Mouse (Mus musculus): ENCODE measurements around the gene Slc35f6.
"Not testable (repeated sequence)": the region's sequence is repeated elsewhere in the genome, so short reads cannot be mapped to it uniquely, and the experiment has no call there.

The Slc35f6 gene

DNA sequence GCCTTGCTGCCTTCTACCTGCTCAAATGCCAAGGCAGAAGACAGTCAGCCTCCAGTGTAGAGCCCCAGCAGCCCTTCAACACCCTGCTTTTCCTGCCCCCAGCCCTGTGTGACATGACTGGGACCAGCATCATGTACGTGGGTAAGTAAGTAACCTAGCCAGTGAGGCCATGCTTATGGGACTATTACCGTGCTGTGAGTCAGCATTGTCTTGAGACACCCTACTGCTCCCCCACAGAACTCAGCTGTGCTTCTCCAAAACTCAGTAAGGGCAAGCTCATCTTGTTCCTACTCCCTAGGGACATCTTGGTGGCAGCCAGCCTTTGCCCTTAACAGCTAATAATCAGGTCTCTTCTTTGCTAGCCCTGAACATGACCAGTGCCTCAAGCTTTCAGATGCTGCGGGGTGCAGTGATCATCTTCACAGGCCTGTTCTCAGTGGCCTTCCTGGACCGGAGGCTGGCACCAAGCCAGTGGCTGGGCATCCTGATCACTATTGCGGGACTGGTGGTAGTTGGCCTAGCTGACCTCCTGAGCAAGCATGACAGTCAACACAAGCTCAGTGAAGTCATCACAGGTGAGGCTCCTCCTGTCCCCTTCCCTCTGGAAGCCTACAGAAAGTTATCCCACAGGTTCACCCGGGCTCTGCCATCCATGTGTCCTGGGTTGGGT is 7.9 kb downstream of the Slc35f6 start:
- DNase-seq (ENCODE audit: low spot score) = no peak

DNA sequence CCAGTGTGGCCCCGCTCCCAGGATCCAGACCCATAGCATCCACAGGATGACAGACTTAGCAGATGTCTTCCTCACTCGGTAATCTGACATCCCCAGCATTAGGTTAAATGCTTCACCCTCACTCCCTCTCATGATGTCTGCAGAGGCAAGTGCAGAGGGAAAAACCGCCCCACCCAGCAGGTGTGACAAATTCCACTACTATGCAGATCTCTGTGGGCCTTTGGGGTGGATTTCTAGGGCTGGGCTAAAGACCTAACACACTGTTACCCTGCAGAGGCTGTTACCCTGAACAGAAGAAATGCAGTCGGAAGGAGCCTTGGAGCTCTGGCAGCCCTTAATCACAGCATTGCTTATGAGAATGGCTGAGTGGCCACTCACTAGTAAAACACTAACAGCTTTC is 11.3 kb downstream of the Slc35f6 start:
- DNase-seq (ENCODE audit: low spot score) = no peak

DNA sequence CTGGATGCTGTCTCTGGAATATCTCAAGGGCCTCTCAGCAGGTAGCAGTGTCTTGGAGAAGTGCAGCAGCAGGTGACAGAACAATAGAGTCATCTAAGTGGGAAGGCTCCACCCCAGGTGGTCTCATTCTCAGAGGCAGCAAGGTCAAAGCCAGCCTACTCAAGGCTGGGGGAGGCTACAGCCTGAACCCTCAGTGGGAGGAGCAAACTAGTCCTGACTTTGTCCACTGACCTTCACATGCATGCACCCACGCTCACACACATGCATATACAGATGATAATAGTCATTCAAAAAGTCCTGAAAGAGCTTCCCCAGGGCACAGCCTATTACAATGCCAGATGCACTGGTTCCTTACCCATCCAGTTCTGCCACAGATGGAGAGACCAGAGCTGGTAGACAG is 12.5 kb downstream of the Slc35f6 start:
- no peak for DNase-seq (ENCODE audit: low spot score)

DNA sequence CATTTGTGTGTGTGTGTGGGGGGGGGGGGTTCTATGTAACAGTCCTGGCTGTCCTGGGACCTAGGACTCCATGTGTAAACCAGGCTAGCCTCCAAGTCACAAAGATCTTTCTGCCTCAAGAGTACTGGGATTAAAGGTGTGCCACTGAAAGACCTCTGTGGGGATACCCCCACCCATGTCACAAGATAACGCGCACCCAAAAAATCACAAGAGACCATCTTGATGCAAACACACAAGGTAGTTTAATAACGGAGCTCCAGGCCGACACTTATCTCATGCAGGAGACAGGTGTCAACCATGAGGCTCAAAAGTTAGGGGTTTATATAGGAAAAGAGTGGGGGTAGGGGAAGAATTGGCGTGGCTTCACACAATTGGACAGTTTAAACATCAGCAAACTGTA is 13.1 kb downstream of the Slc35f6 start:
- DNase-seq (ENCODE audit: low spot score) = no peak

DNA sequence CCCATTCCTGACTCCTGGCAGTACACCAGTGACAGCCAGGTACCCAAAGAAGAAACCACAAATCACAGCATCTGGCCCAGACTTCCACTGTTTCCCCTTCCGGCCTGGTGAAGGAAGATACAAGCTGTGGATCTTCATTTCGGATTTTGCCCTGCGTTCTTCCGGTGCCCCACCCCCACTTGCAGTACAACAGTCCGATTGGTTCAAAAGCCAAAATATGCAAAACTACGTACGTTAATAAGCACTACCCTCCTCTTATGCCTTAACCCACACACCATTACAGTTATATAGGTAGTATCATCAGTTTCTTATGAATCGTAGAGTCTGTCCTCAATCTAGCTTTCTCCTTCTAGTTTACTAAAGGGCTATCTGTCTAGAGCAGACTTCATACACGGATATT is 17.6 kb downstream of the Slc35f6 start:
- DNase-seq (ENCODE audit: low spot score) = no peak

DNA sequence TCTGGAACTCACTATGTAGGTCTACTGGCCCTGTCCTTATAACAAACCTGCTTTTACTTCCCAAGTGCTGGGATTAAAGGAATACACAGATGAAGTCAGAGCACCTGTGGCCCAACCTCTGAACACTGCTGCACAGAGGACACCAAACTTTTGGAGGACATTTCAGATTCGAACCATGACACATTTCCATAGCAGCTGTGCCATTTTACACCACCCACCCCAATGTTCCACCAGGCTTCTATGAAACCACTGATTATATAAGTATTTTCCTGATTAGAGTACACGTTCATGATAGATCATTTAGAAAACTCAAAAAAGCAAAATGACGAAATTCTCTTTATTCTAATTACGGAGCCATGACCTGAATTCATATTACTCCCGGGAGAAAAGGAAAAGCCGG is 18.2 kb downstream of the Slc35f6 start:
- DNase-seq (ENCODE audit: low spot score) = no peak

DNA sequence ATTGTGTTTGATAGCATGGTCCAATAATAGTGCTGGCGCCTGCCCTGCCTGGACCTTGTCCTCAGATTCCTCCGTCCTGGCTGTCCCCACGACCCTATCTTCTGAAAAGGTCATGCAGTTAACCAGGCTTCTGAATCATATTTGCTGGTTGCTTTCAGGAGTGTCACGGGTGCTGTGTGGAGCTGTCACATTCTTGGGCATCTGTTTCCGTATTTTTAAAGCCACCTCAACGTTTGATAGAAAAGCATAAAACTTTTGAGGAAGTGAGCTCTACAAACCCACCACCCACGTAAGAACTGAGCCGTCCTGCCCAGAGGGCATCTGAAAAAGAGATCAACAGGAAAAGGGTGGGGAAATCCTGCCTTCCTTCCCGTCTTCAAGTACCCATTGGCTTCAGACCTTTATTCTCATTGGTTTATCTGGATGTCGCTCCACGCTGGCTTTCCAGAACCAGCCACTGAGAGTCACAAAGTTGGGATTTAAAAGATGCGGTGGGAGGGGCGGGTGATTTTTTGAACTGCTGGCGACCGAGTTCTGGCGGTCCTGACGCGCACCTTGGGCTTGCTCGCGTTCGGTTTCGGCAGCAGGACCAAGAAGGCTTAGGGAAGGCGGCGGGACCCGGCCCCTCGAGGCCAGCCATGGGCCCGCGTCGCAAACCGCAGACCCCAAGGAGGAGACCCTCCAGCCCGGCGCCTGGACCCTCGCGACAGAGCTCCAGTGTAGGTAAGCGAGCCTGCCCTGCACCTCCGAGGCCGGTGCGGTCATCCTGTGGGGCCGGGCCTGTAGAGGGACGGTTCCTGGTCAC is 18.9 kb downstream of the Slc35f6 start, which contains the start of gene Cenpa:
TSS of gene Cenpa (plus strand) at position 387 of the 805 bp plus-strand sequence.
- DNase-seq (ENCODE audit: low spot score) = peak; percentile 99

DNA sequence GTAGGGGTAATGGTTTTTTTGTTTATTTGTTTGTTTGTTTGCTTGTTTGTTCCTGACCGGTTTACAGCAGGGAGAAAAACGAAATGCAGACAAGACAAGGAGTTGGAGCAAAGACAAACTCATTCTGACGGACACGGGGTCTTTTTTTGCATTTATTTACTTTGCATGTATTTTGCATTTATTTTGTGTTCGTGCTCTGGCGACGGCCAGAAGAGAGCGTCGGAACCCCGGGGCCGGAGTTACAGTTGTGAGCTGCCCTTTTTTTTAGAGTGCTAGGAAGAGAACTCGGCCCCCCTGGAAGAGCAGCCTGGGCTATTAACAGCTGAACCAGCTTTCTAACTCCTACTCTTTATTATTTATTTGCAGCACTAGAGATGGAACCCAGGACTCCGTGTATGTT is 19.5 kb downstream of the Slc35f6 start:
- no peak for DNase-seq (ENCODE audit: low spot score)

DNA sequence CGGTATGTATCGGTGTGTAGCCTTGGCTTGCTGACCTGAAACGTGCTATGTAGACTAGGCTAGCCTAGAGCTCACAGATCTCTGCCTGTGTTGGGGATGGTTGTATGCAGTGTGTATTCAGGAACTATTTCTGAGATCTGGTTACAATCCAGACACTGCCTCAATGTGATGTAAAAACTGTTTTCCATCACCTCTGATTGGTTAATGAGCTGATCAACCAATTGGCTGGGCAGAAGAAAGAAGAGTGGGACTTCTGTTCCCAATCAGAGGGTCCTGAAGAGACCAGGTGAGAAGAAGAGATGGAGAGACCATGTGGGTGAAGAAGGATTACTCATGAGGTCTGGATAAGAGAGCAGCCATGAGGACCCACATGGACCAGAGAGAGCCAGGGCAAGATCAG is 20.0 kb downstream of the Slc35f6 start:
- no peak for DNase-seq (ENCODE audit: low spot score)

DNA sequence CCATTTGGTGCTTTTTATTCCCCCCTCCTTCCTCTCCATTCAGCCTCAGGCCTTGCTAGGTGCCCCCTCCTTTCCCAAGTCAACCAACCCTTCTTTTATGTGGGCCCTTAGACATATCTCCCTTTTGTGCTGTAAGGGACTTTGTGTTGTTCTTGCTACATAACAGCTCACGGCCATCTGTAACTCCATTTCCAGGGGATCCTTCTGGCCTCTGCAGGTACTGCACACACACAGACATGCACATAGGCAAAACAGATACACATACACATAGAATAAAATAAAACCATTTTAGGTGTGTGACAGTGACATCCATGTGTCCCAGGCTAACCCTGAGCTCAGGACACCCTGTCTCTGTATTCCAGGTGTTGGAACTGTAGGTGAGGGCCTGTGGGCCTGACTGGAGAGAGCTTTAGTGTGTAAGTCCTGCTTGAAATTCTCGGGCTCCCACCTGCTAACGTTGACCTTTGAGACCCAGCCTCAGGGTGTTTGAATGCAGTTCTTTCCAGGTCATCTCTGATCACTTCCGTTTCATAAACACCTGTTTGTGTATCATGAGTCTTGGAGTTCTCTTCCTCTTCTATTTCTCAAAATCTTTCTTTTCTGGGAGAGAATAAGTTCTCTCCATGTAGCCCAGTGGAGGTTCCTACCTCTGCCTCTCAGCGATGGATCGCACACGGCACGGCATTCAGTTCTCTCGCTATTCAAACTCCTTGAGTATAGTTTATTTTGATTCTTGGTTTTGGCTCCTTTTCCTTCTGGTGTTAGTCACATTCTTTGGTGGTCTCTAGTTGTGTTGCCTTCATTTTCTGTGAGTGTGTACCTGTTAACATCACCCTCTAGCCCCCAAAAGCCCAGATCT is 21.1 kb downstream of the Slc35f6 start:
- DNase-seq (ENCODE audit: low spot score) = no peak

DNA sequence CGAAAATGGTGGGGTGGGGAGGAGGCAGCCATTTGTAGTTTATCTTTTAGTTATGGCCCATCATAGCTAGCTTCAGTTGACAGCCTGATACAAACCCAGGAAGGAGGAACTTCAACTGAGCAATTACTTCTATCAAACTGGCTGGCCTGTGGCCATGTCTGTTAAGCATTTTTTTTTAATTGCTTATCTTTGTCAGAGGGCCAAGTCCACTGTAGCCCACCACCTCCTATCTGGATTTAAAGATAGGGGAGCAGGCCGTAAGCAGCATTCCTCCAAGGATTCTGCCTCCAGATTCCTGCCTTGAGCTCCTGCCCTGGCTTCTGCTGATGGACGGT is 21.7 kb downstream of the Slc35f6 start:
- DNase-seq (ENCODE audit: low spot score) = no peak

DNA sequence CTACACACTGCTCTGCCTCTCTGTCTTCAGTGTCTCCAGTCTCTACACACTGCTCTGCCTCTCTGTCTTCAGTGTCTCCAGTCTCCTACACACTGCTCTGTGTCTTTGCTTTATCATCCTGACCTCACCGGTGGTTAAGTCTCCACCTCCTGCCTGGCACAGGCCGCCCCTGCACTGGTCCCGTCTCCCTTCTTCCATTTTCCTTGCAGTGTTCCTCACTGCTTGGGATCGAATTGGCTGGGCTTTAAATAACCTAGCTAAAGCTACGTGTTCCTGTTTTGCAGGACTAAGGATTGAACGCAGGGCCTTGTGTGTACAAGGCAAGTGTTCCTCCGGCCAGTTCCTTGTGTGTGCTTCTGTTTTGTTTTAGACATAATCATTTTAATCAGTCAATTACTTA is 22.4 kb downstream of the Slc35f6 start:
- DNase-seq (ENCODE audit: low spot score) = no peak

DNA sequence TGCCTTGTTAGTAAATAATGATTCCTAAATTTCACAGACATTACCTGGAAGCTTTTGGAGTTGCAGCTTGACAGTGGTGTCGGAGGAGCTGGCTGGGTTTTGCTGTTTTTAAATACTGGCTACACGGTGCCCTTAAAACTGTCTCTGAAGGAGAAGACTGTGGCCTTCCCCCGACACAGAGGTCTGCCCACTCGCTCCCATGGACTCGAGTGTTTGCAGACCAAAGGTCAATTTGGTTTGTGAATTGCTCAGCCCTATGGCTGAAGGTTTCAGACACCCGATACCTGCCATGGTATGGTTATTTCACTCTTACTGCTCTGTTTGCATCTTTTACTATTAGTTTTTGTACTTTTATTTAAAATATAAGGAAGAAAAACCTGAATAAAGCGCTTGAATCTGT is 26.3 kb downstream of the Slc35f6 start:
- DNase-seq (ENCODE audit: low spot score) = no peak

DNA sequence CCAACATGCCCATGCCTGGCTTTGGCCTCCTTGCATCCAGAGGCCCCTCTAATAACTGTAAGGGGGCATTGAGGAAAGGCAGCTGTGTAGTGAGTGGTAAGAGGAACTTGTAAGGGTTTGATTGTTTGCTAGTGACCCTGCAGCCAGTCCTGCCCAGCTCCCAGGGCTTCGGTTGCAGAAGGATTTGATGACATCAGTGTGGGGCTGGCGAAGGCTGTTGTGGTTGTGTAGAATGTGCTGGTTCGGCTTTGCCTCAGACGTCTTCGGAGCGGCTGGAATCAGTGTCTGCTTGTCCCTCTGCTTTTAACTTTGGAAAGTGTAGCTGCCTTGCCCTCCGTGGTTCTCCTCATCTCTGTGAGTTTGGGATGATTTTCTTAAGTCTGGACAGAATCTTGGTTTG is 29.1 kb downstream of the Slc35f6 start:
- no peak for DNase-seq (ENCODE audit: low spot score)

DNA sequence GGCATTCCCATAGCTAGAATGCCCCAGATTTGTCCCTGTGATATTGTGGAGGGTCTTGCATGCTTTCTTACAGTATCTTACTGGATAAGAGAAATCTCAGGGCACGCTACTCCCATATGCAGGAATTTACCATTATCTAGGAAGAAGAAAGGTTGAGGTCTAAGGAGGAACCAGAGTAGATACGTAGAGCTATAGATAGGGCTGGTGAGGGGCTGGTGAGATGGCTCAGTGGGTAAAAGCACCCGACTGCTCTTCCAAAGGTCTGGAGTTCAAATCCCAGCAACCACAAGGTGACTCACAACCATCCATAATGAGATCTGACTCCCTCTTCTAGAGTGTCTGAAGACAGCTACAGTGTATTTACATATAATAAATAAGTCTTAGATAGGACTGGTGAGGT is 30.3 kb downstream of the Slc35f6 start:
- DNase-seq (ENCODE audit: low spot score) = not testable (repeated sequence)

DNA sequence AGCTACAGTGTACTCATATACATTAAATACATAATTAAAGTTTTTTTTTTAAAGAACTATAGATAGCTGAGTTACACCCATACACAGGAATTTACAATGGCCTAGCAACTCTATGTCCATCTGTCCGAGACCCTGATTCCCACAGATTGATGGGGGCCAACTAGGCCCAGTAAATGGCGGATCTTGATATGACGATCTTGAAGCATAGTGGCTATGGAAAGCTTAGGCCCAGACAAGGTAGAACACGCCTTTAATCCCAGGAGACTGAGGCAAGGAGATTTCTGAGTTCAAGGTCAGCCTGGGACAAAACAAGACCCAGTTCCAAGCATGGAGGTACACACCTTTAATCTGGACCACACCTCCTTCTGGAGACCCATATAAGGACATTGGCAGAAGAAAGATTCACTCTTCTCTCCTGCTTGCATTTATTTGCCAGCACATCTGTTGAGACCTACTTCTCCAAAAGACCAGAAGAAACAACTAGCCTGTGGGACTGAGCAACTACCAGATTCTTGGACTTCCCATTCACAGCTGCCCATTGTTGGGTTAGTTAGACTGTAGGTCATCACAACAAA is 31.1 kb downstream of the Slc35f6 start:
- no peak for DNase-seq (ENCODE audit: low spot score)

DNA sequence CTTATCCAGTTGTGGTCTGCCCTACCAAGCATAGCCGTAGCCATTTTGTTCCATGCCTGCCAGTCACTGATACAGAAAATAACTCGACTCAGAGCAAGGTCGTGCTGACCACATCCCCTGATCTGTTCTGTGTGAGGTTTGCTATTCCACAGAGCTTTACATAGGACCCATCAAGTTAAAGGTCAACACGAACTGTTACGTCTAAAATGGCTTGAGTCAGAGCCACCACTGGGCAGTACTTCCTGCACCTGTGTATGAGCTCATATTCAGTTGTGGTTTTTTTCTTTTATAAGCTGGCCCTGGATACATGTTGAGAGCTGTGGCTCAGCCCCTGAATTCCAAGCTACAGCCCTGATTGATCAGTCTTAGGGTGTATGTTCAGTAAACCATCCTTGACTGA is 31.9 kb downstream of the Slc35f6 start:
- DNase-seq (ENCODE audit: low spot score) = no peak

DNA sequence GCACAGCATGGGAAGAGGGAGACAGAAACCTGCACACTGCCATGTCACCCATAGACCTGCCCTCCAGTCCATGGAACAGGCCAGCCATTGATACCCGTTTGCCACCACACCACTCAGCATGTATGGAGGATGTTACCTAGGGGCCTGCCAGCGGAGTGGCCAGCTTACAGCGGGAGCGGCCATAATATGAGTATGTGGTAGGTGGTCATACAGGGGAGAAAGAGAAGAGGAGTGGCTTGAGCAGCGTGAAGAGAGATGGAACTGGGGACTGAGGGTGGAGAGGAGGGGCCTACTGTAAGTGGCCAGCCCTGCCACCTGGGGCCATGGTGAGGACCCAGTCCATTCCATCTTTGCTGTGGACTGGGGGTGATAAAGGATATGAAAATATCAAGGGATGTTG is 34.2 kb downstream of the Slc35f6 start:
- DNase-seq (ENCODE audit: low spot score) = no peak

DNA sequence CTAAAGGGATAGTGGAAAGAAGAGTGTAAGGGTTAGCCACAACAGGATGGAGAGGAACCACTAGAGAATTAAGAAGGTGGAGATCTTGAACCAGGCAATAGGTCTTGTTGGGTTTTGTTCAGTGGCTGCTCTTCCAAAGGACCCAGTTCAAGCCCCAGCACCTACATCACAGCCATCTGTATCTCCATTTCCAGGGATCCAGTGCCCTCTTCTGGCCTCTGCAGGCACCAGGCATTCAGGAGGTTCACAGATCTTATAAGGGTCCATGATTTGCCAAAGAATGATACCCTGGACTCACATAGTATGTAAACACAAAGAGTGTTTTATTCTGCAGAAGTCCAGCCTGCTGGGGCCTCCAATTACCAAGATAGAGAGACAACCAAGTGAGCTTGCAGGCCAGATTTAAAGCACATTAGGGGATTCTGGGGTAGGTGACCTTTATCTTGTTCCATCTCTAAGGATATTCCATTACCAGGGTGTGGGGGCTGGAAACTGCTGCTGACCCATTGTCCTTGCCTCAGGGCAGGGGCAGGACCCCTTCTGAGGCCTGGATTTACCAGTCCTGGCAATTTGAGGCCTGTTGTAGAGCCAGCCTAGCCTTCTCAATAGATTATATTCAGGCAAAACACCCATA is 35.4 kb downstream of the Slc35f6 start:
- DNase-seq (ENCODE audit: low spot score) = no peak

DNA sequence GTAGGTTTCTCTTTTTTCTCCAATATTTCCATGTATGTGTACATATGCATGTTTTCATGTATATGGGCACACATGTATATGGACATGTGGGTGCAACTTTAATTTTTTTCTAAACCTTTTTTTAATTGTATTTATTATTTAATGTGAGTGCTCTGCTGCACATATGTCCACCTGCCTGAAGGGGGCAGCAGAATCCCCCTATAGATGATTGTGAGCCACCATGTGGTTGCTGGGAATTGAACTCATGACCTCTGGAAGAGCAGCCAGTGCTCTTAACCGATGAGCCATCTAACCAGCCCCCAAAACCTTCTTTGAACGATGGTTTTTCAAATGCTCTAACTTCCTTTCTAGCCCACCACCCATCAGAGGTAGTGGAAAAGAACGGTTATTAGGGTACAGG is 36.3 kb downstream of the Slc35f6 start:
- DNase-seq (ENCODE audit: low spot score) = no peak

DNA sequence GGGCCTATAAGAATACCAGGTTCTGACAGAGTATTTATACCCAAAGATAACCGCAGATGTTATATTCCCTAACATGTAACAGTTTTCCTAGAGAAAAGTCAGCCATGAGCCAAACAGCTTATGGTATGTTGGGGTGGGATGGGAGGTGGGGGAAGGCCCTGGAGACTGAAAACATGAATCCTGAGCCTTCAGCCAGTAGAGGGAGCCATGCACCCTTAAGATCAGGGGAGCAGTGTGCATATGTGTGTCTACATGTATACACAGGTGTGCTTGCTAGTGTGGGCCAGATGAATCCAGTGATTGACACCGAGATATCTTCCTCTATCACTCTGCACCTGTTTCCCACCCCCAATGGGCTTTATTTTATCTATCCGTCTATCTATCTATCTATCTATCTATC is 39.0 kb downstream of the Slc35f6 start:
- DNase-seq (ENCODE audit: low spot score) = no peak

DNA sequence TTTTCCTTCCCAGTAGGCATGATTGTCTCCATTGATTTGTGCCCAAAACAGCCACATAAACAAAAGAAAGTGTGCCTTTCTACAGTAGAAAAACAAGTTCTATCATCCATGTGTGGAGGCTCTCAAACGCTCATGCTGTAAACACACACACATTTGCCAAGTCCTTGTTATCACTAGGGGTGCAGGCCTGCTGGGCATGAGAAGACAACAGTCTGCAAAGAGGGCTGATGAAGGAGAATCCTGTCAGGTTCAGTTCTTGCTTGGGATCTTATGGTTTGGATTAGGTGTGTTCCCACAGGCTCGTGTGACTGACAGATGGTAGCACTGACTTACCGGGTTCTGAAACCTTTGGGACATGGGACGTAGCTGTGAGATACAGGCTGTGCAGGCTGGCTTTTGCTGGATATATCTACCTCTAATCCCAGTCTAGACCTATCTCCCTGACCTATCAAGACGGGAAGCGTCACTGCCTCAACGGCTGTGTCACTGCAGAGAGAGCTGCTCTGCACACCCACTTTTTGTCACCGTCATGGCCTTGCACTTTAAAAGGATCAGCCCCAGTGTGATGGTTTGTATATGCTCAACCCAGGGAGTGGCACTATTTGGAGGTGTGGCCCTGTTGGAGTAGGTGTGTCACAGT is 52.7 kb downstream of the Slc35f6 start:
- DNase-seq (ENCODE audit: low spot score) = no peak

Data from lung, postnatal 25 days (tissue).